Mouse (Mus musculus): ENCODE measurements around the gene Parp11. TPM values are rescaled to one million over a fixed set of nuclear protein-coding genes. Genes with fewer than 3 reads are reported as not detected.
A peak's percentile ranks its signal among the peaks of the same experiment; 100 is the strongest.
"Not testable (repeated sequence)": the region's sequence is repeated elsewhere in the genome, so short reads cannot be mapped to it uniquely, and the experiment has no call there.

Gene Parp11
- polyA plus RNA-seq, 1 experiment = 13.2 TPM

- H3K27ac ChIP-seq (ENCODE audit: insufficient read depth, low read length) = no peak overlapping the region
- no peaks in the 10 kb centered on the region for H3K27me3 ChIP-seq (ENCODE audit: control insufficient read depth, insufficient read depth, low read length)
- no peak overlapping the region for H3K4me3 ChIP-seq (ENCODE audit: extremely low read depth, insufficient read depth, insufficient read length)
- no peaks in the 10 kb centered on the region for H3K4me1 ChIP-seq (ENCODE audit: control insufficient read depth, insufficient read depth, insufficient read length)
- H3K36me3 ChIP-seq (ENCODE audit: control insufficient read depth, insufficient read depth, low read length) = no peaks in the 10 kb centered on the region
- TF ChIP-seq CTCF (IDR thresholded peaks at IDR 0.05; ENCODE audit: extremely low read depth, insufficient read depth, insufficient read length, insufficient replicate concordance) = peak; percentile 48; the same call in 1 of the 2 replicates
- TF ChIP-seq POLR2A (IDR thresholded peaks at IDR 0.05; ENCODE audit: low read depth, low read length) = no peak
- DNase-seq (ENCODE audit: low read depth in 1 of 2, low spot score in 2 of 2) = peak in 1 of 2 experiments; percentile 27
- WGBS = 54% methylated on average over 3 of the region's 3 CpGs
Observed at GRCm38 (mm10) chr6:127502530-127502929, 55.9 kb downstream of the Parp11 start.

- H3K27ac ChIP-seq (ENCODE audit: insufficient read depth, low read length); H3K27me3 ChIP-seq (ENCODE audit: control insufficient read depth, insufficient read depth, low read length); H3K36me3 ChIP-seq (ENCODE audit: control insufficient read depth, insufficient read depth, low read length); H3K4me3 ChIP-seq (ENCODE audit: extremely low read depth, insufficient read depth, insufficient read length); DNase-seq (ENCODE audit: low read depth in 1 of 2, low spot score in 2 of 2); H3K4me1 ChIP-seq (ENCODE audit: control insufficient read depth, insufficient read depth, insufficient read length): not testable (repeated sequence)
- 96% methylated on average over 7 of the region's 12 CpGs for WGBS
Observed at GRCm38 (mm10) chr6:127513776-127514175, 67.1 kb downstream of the Parp11 start.

- H3K4me1 ChIP-seq (ENCODE audit: control insufficient read depth, insufficient read depth, insufficient read length) = no peaks in the 10 kb centered on the region; the same call in 1 of the 2 replicates
- WGBS = 37% methylated on average over 8 of the region's 8 CpGs
- H3K27me3 ChIP-seq (ENCODE audit: control insufficient read depth, insufficient read depth, low read length) = no peaks in the 10 kb centered on the region
- TF ChIP-seq POLR2A (IDR thresholded peaks at IDR 0.05; ENCODE audit: low read depth, low read length) (no peak), CTCF (IDR thresholded peaks at IDR 0.05; ENCODE audit: extremely low read depth, insufficient read depth, insufficient read length, insufficient replicate concordance) (no peak)
- H3K36me3 ChIP-seq (ENCODE audit: control insufficient read depth, insufficient read depth, low read length) = no peaks in the 10 kb centered on the region
- H3K4me3 ChIP-seq (ENCODE audit: extremely low read depth, insufficient read depth, insufficient read length) = no peak overlapping the region
- H3K27ac ChIP-seq (ENCODE audit: insufficient read depth, low read length) = no peak overlapping the region
- DNase-seq (ENCODE audit: low read depth in 1 of 2, low spot score in 2 of 2) = no peak
Observed at GRCm38 (mm10) chr6:127521176-127521575, 74.5 kb downstream of the Parp11 start.

GRCm38 (mm10) chr6:127522326-127522725, 75.7 kb downstream of the Parp11 start:
- 7% methylated on average over 9 of the region's 9 CpGs for WGBS
- Histone ChIP-seq H3K4me3 (ENCODE audit: extremely low read depth, insufficient read depth, insufficient read length) (no peak overlapping the region), H3K4me1 (ENCODE audit: control insufficient read depth, insufficient read depth, insufficient read length) (no peaks in the 10 kb centered on the region; the same call in 1 of the 2 replicates), H3K36me3 (ENCODE audit: control insufficient read depth, insufficient read depth, low read length) (no peaks in the 10 kb centered on the region), H3K27ac (ENCODE audit: insufficient read depth, low read length) (no peak overlapping the region), H3K27me3 (ENCODE audit: control insufficient read depth, insufficient read depth, low read length) (no peaks in the 10 kb centered on the region)
- DNase-seq (ENCODE audit: low read depth in 1 of 2, low spot score in 2 of 2) = no peak
- TF ChIP-seq CTCF (IDR thresholded peaks at IDR 0.05; ENCODE audit: extremely low read depth, insufficient read depth, insufficient read length, insufficient replicate concordance) = no peak
- no peak for TF ChIP-seq POLR2A (IDR thresholded peaks at IDR 0.05; ENCODE audit: low read depth, low read length)

GRCm38 (mm10) chr6:127524442-127524841, 77.8 kb downstream of the Parp11 start:
- Histone ChIP-seq H3K4me1 (ENCODE audit: control insufficient read depth, insufficient read depth, insufficient read length) (no peaks in the 10 kb centered on the region; the same call in 1 of the 2 replicates), H3K36me3 (ENCODE audit: control insufficient read depth, insufficient read depth, low read length) (no peaks in the 10 kb centered on the region), H3K27ac (ENCODE audit: insufficient read depth, low read length) (no peak overlapping the region), H3K4me3 (ENCODE audit: extremely low read depth, insufficient read depth, insufficient read length) (no peak overlapping the region), H3K27me3 (ENCODE audit: control insufficient read depth, insufficient read depth, low read length) (no peaks in the 10 kb centered on the region)
- 47% methylated on average over 8 of the region's 8 CpGs for WGBS
- no peak for TF ChIP-seq POLR2A (IDR thresholded peaks at IDR 0.05; ENCODE audit: low read depth, low read length)
- TF ChIP-seq CTCF (IDR thresholded peaks at IDR 0.05; ENCODE audit: extremely low read depth, insufficient read depth, insufficient read length, insufficient replicate concordance) = peak; percentile 59; the same call in 1 of the 2 replicates
- peak; percentile 28 to 39 for DNase-seq (ENCODE audit: low read depth in 1 of 2, low spot score in 2 of 2)

- Histone ChIP-seq H3K4me3 (ENCODE audit: extremely low read depth, insufficient read depth, insufficient read length) (no peak overlapping the region), H3K27me3 (ENCODE audit: control insufficient read depth, insufficient read depth, low read length) (no peaks in the 10 kb centered on the region), H3K4me1 (ENCODE audit: control insufficient read depth, insufficient read depth, insufficient read length) (no peaks in the 10 kb centered on the region), H3K27ac (ENCODE audit: insufficient read depth, low read length) (no peak overlapping the region), H3K36me3 (ENCODE audit: control insufficient read depth, insufficient read depth, low read length) (no peaks in the 10 kb centered on the region)
- no peak for TF ChIP-seq CTCF (IDR thresholded peaks at IDR 0.05; ENCODE audit: extremely low read depth, insufficient read depth, insufficient read length, insufficient replicate concordance)
- no peak for TF ChIP-seq POLR2A (IDR thresholded peaks at IDR 0.05; ENCODE audit: low read depth, low read length)
- DNase-seq (ENCODE audit: low read depth in 1 of 2, low spot score in 2 of 2) = no peak
- 81% methylated on average over 7 of the region's 7 CpGs for WGBS
Observed at GRCm38 (mm10) chr6:127528625-127529024, 82.0 kb downstream of the Parp11 start.

GRCm38 (mm10) chr6:127529451-127529850, 82.8 kb downstream of the Parp11 start:
- Histone ChIP-seq H3K27me3 (ENCODE audit: control insufficient read depth, insufficient read depth, low read length) (no peaks in the 10 kb centered on the region), H3K4me1 (ENCODE audit: control insufficient read depth, insufficient read depth, insufficient read length) (no peaks in the 10 kb centered on the region), H3K4me3 (ENCODE audit: extremely low read depth, insufficient read depth, insufficient read length) (no peak overlapping the region), H3K27ac (ENCODE audit: insufficient read depth, low read length) (no peak overlapping the region), H3K36me3 (ENCODE audit: control insufficient read depth, insufficient read depth, low read length) (no peaks in the 10 kb centered on the region)
- peak in 1 of 2 experiments; percentile 7 for DNase-seq (ENCODE audit: low read depth in 1 of 2, low spot score in 2 of 2)
- WGBS = 38% methylated on average over 2 of the region's 2 CpGs
- no peak for TF ChIP-seq POLR2A (IDR thresholded peaks at IDR 0.05; ENCODE audit: low read depth, low read length)
- TF ChIP-seq CTCF (IDR thresholded peaks at IDR 0.05; ENCODE audit: extremely low read depth, insufficient read depth, insufficient read length, insufficient replicate concordance) = no peak

Measured in spleen, adult 2 months (tissue).